Mouse (Mus musculus) heart, embryonic 11.5 days (tissue): ENCODE measurements around the gene S1pr5. TPM values are rescaled to one million over a fixed set of nuclear protein-coding genes. Genes with fewer than 3 reads are reported as not detected.
"Not testable (repeated sequence)": the region's sequence is repeated elsewhere in the genome, so short reads cannot be mapped to it uniquely, and the experiment has no call there.

Experiments
- ATAC-seq: fragments of 200-750 bp; cut with Nextera tagmentation; replicated peaks from 2 replicates; pipeline ENCODE4 v1.8.0; 2017; ENCODE audit warnings: moderate library complexity; ENCODE audit not compliant: insufficient number of reproducible peaks, low FRiP score, low TSS enrichment
- H3K27ac ChIP-seq: fragments of 300-500 bp; sonication (generic); 2 replicates; pipeline ENCODE4 v1.5.1; 2014; ENCODE audit warnings: mild to moderate bottlenecking, low read depth, low read length
- H3K27me3 ChIP-seq: fragments of 300-500 bp; sonication (generic); 2 replicates; pipeline ENCODE4 v1.6.1; 2014; ENCODE audit warnings: mild to moderate bottlenecking, low read length, mixed read lengths; ENCODE audit not compliant: control insufficient read depth, insufficient read depth
- H3K36me3 ChIP-seq: fragments of 300-500 bp; sonication (generic); 2 replicates; pipeline ENCODE4 v1.6.1; 2014; ENCODE audit warnings: mild to moderate bottlenecking, low read length, moderate library complexity, mixed read lengths; ENCODE audit not compliant: control insufficient read depth, insufficient read depth
- H3K4me1 ChIP-seq: fragments of 300-500 bp; sonication (generic); 2 replicates; pipeline ENCODE4 v1.6.1; 2014; ENCODE audit warnings: low read length; ENCODE audit not compliant: control insufficient read depth, insufficient read depth
- H3K4me2 ChIP-seq: fragments of 300-500 bp; sonication (generic); 2 replicates; pipeline ENCODE4 v1.6.1; 2014; ENCODE audit warnings: mild to moderate bottlenecking, moderate library complexity
- H3K4me3 ChIP-seq: fragments of 300-500 bp; sonication (generic); 2 replicates; pipeline ENCODE4 v1.5.1; 2014; ENCODE audit warnings: low read depth, low read length
- H3K9ac ChIP-seq: fragments of 300-500 bp; sonication (generic); 2 replicates; pipeline ENCODE4 v1.6.1; 2014; ENCODE audit warnings: mild to moderate bottlenecking, low read depth, low read length, moderate library complexity
- H3K9me3 ChIP-seq: fragments of 300-500 bp; sonication (generic); replicated peaks from 2 replicates; pipeline ENCODE4 v1.6.1; 2016; ENCODE audit warnings: low read length; ENCODE audit not compliant: control insufficient read depth
- WGBS: fragments of 180-500 bp; shearing (Covaris S2); extraction: QIAGEN DNeasy Blood & Tissue Kit; methylation state at CpG from one replicate; pipeline ENCODE4 v1.1.7; 2014; ENCODE audit not compliant: insufficient replicate concordance; 5-methylcytosine and 5-hydroxymethylcytosine counted together
- polyA plus RNA-seq: library from polyadenylated mRNA; unstranded; fragments of >200 nt; fragmentation: Nextera tagmentation; extraction: Ambion mirVana; gene quantifications from 2 replicates; pipeline ENCODE4 v1.2.1, GENCODE M21; 2014

The S1pr5 gene
- polyA plus RNA-seq, 1 experiment from 2014 or later = 0.11 TPM

- peaks cover 7% of the 10 kb centered on the region; the same call in 1 of the 2 replicates for H3K36me3 ChIP-seq
- H3K4me2 ChIP-seq = peak overlapping the region; percentile 68
- peak overlapping the region; percentile 47; the same call in 1 of the 2 replicates for H3K9ac ChIP-seq
- H3K9me3 ChIP-seq = no peaks in the 10 kb centered on the region
- 0 out of 2 replicates have a peak, but pooled peaks have one; percentile 20 for ATAC-seq
- H3K4me3 ChIP-seq = peak overlapping the region; percentile 94
- peak overlapping the region; percentile 77 for H3K27ac ChIP-seq
- peaks cover 18% of the 10 kb centered on the region for H3K4me1 ChIP-seq
- H3K27me3 ChIP-seq = no peaks in the 10 kb centered on the region
- 16% methylated on average over 17 of the region's 17 CpGs for WGBS
Measured at GRCm38 (mm10) chr9:21264272-21264999, 16.2 kb upstream of the S1pr5 start.

GRCm38 (mm10) chr9:21261831-21262230 lies 13.6 kb upstream of the S1pr5 start:
- H3K36me3 ChIP-seq = no peaks in the 10 kb centered on the region
- ATAC-seq = no peak
- H3K4me1 ChIP-seq = peaks cover 13% of the 10 kb centered on the region
- no peak overlapping the region for H3K4me2 ChIP-seq
- no peak overlapping the region for H3K9ac ChIP-seq
- no peak overlapping the region for H3K27ac ChIP-seq
- no peaks in the 10 kb centered on the region for H3K27me3 ChIP-seq
- H3K9me3 ChIP-seq = no peaks in the 10 kb centered on the region
- WGBS = 66% methylated on average over 2 of the region's 2 CpGs
- no peak overlapping the region for H3K4me3 ChIP-seq

GRCm38 (mm10) chr9:21260491-21261040 lies 12.3 kb upstream of the S1pr5 start:
- ATAC-seq = no peak
- Histone ChIP-seq H3K27ac (no peak overlapping the region), H3K4me2 (no peak overlapping the region), H3K9ac (no peak overlapping the region), H3K4me3 (no peak overlapping the region), H3K36me3 (no peaks in the 10 kb centered on the region), H3K9me3 (no peaks in the 10 kb centered on the region), H3K4me1 (peaks cover under 1% of the 10 kb centered on the region), H3K27me3 (no peaks in the 10 kb centered on the region)
- WGBS = 75% methylated on average over 6 of the region's 6 CpGs

GRCm38 (mm10) chr9:21256349-21256748 lies 8.1 kb upstream of the S1pr5 start:
- not testable (repeated sequence) for H3K36me3 ChIP-seq, H3K27me3 ChIP-seq, ATAC-seq, H3K4me2 ChIP-seq, H3K9me3 ChIP-seq, H3K4me1 ChIP-seq, H3K4me3 ChIP-seq, H3K27ac ChIP-seq, H3K9ac ChIP-seq
- 68% methylated on average over 4 of the region's 4 CpGs for WGBS

- H3K4me2 ChIP-seq = no peak overlapping the region
- H3K4me1 ChIP-seq = no peaks in the 10 kb centered on the region; the same call in 1 of the 2 replicates
- H3K36me3 ChIP-seq = no peaks in the 10 kb centered on the region
- H3K9ac ChIP-seq = no peak overlapping the region
- ATAC-seq = no peak
- H3K27me3 ChIP-seq = peaks cover 21% of the 10 kb centered on the region
- no peak overlapping the region for H3K4me3 ChIP-seq
- H3K27ac ChIP-seq = no peak overlapping the region
- no peaks in the 10 kb centered on the region for H3K9me3 ChIP-seq
Measured at GRCm38 (mm10) chr9:21254690-21255089, 6.4 kb upstream of the S1pr5 start.

- no peaks in the 10 kb centered on the region for H3K36me3 ChIP-seq
- H3K27me3 ChIP-seq = peaks cover 48% of the 10 kb centered on the region
- H3K9ac ChIP-seq = no peak overlapping the region
- no peak overlapping the region for H3K4me2 ChIP-seq
- WGBS = 46% methylated on average over 13 of the region's 13 CpGs
- H3K4me1 ChIP-seq = peaks cover 4% of the 10 kb centered on the region; the same call in 1 of the 2 replicates
- no peak overlapping the region for H3K4me3 ChIP-seq
- no peaks in the 10 kb centered on the region for H3K9me3 ChIP-seq
- no peak for ATAC-seq
- H3K27ac ChIP-seq = no peak overlapping the region
Measured at GRCm38 (mm10) chr9:21251116-21251735, 3.0 kb upstream of the S1pr5 start.

GRCm38 (mm10) chr9:21250509-21250908 lies 2.3 kb upstream of the S1pr5 start:
- Histone ChIP-seq H3K27me3 (peaks cover 55% of the 10 kb centered on the region), H3K4me2 (no peak overlapping the region), H3K9me3 (no peaks in the 10 kb centered on the region), H3K4me1 (peaks cover 4% of the 10 kb centered on the region; the same call in 1 of the 2 replicates), H3K9ac (no peak overlapping the region), H3K4me3 (no peak overlapping the region), H3K36me3 (no peaks in the 10 kb centered on the region), H3K27ac (no peak overlapping the region)
- WGBS = 40% methylated on average over 2 of the region's 2 CpGs
- no peak for ATAC-seq

GRCm38 (mm10) chr9:21249629-21250508 lies 1.6 kb upstream of the S1pr5 start:
- Histone ChIP-seq H3K9ac (no peak overlapping the region), H3K27me3 (peaks cover 61% of the 10 kb centered on the region), H3K27ac (no peak overlapping the region), H3K4me2 (no peak overlapping the region), H3K4me1 (peaks cover 9% of the 10 kb centered on the region), H3K36me3 (no peaks in the 10 kb centered on the region), H3K4me3 (no peak overlapping the region), H3K9me3 (no peaks in the 10 kb centered on the region)
- ATAC-seq = no peak
- 16% methylated on average over 17 of the region's 17 CpGs for WGBS
